Mouse (Mus musculus): ENCODE data around the gene Bzw1. TPM values are rescaled to one million over a fixed set of nuclear protein-coding genes. Genes with fewer than 3 reads are reported as not detected.

Gene Bzw1
- 150 and 165 TPM in 2 replicates for polyA plus RNA-seq (2012; rRNA removed)

GRCm38 (mm10) chr1:58392652-58393283 is at the start of gene Bzw1:
Gene Bzw1 (plus strand): TSS chr1:58392898.

GRCm38 (mm10) chr1:58423371-58424248 is 30.9 kb downstream of the Bzw1 start, which contains the start of gene Clk1:
Gene Clk1 (minus strand): TSS chr1:58424066.

GRCm38 (mm10) chr1:58445143-58445722 is 52.5 kb downstream of the Bzw1 start, which contains the start of the genes Nif3l1 and Ppil3:
Gene Nif3l1 (plus strand): TSS chr1:58445151.
Gene Ppil3 (minus strand): TSS chr1:58445486.

Other genes with a start within 250 kb of the Bzw1 start
- 1.1 TPM in 2 replicates for gene Aox4, start 182.5 kb upstream of the Bzw1 start, polyA plus RNA-seq (2012; rRNA removed)
- gene Aox2, start 114.6 kb upstream of the Bzw1 start, polyA plus RNA-seq (2012; rRNA removed): 0.01 and 0.06 TPM in 2 replicates
- 271 and 307 TPM in 2 replicates for gene Clk1, start 31.2 kb downstream of the Bzw1 start, polyA plus RNA-seq (2012; rRNA removed)
- gene Nif3l1, start 52.3 kb downstream of the Bzw1 start, polyA plus RNA-seq (2012; rRNA removed): 41.7 and 43.8 TPM in 2 replicates
- 40.0 and 41.7 TPM in 2 replicates for gene Ppil3, start 52.6 kb downstream of the Bzw1 start, polyA plus RNA-seq (2012; rRNA removed)
- 18.4 and 19.7 TPM in 2 replicates for gene Orc2, start 112.2 kb downstream of the Bzw1 start, polyA plus RNA-seq (2012; rRNA removed)
- 7.0 and 7.9 TPM in 2 replicates for gene Fam126b, start 193.4 kb downstream of the Bzw1 start, polyA plus RNA-seq (2012; rRNA removed)
- 168 and 186 TPM in 2 replicates for gene Ndufb3, start 193.5 kb downstream of the Bzw1 start, polyA plus RNA-seq (2012; rRNA removed)

Measured in central nervous system, embryonic 18 days (tissue).